Mouse (Mus musculus): ENCODE data around the gene Esd.
A peak's percentile ranks its signal among the peaks of the same experiment; 100 is the strongest.

Gene Esd

GRCm38 (mm10) chr14:74774046-74774619 lies 42.0 kb downstream of the Esd start:
- no peak for TF ChIP-seq GATA4 (IDR thresholded peaks at IDR 0.05; ENCODE audit: insufficient replicate concordance, low read length)

DNA sequence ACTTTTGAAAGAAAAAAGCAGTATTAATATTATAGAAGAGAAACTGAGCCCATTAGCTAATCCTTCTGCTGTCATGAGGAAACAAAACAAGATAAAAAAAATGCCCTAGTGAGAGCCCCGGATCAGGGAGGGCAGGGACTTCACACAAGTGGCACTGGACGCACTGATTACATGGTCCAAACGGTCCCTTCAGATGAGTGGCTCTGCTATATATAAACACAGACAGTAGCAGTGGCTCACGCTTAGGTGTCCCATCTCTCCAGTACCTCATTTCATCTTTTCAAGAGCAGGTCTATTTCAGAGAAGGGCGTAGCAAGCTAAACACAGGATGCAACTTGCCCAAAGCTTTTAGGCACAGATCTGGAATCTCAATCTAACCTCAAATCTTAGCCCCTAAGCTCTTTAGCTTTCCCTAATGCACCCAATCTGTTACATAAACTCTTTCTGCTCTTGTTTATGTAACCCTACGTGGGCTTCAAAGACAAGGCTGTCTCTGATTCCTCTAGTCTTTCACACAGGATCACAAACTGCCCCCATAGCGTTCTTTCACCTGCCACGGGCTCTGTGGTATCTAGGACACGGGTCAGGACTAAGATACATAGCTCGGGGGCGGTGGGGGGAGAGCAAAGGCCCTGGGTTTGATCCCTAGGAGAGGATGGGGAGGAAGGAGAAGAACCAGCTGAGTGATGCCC lies 52.3 kb downstream of the Esd start:
- TF ChIP-seq GATA4 (IDR thresholded peaks at IDR 0.05; ENCODE audit: insufficient replicate concordance, low read length): no peak

- no peak for TF ChIP-seq GATA4 (IDR thresholded peaks at IDR 0.05; ENCODE audit: insufficient replicate concordance, low read length)
Measured at GRCm38 (mm10) chr14:74787717-74788116, 55.6 kb downstream of the Esd start.

GRCm38 (mm10) chr14:74788766-74789165 lies 56.7 kb downstream of the Esd start:
- 0 out of 2 replicates have a peak, but pooled peaks have one; percentile 21 for TF ChIP-seq GATA4 (IDR thresholded peaks at IDR 0.05; ENCODE audit: insufficient replicate concordance, low read length)

DNA sequence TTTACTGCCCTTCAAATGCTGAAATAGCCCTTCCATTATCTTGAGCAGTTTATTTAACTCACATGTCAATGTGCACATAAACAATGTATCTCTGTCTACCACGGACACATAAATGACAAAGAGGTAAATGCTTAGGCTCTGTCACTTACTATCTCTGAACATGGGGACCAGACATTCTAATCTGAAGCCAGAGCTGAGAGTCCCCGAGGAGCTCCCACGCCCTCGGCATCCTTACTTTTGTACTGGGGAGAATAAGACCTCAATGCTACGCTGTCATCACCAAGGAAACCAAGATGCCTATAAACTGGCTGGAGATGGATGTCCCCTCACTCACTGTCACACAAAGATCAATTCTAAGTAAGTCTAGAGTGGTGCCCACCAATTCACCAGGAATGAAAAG lies 58.4 kb downstream of the Esd start:
- no peak for TF ChIP-seq GATA4 (IDR thresholded peaks at IDR 0.05; ENCODE audit: insufficient replicate concordance, low read length)

DNA sequence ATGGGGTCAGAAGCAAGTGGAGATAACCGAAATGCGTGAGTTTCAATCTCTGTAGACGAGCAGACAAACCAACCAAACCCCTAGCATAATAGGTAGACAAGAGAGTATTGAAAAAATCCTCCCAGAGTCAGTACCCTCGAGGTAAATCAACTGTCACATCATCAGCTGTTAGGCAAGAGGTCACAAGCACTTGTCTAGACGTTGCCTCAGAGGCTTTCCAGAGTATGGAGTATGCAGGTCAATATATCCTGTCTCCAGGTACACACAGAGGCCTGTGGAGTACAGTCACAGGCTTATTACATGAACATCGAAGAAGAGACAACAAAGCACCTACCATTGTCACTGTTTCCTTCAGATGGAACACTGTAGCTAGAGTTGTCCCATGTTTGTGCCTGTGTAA lies 60.7 kb downstream of the Esd start:
- TF ChIP-seq GATA4 (IDR thresholded peaks at IDR 0.05; ENCODE audit: insufficient replicate concordance, low read length): no peak

DNA sequence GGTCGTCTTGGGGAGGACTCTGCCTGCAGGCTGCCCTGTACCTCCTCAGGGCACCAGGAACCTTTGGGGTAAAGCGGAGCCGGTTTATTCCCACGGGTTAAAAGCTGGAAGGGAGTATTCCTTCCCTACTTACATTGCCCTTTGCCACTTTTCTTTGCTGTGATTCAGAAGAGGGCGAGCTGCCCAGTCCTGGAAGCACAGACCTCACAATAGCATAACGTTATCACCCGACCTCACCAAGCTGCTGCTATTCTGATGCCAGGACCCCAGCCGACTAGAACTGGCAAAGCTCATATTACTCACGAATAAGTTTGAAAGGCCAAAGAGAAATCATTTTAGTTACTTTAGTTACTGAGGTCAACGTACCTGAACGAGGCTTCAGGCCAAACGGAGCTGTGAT lies 62.8 kb downstream of the Esd start:
- no peak for TF ChIP-seq GATA4 (IDR thresholded peaks at IDR 0.05; ENCODE audit: insufficient replicate concordance, low read length)

GRCm38 (mm10) chr14:74797386-74798062 lies 65.4 kb downstream of the Esd start:
- TF ChIP-seq GATA4 (IDR thresholded peaks at IDR 0.05; ENCODE audit: insufficient replicate concordance, low read length): no peak

DNA sequence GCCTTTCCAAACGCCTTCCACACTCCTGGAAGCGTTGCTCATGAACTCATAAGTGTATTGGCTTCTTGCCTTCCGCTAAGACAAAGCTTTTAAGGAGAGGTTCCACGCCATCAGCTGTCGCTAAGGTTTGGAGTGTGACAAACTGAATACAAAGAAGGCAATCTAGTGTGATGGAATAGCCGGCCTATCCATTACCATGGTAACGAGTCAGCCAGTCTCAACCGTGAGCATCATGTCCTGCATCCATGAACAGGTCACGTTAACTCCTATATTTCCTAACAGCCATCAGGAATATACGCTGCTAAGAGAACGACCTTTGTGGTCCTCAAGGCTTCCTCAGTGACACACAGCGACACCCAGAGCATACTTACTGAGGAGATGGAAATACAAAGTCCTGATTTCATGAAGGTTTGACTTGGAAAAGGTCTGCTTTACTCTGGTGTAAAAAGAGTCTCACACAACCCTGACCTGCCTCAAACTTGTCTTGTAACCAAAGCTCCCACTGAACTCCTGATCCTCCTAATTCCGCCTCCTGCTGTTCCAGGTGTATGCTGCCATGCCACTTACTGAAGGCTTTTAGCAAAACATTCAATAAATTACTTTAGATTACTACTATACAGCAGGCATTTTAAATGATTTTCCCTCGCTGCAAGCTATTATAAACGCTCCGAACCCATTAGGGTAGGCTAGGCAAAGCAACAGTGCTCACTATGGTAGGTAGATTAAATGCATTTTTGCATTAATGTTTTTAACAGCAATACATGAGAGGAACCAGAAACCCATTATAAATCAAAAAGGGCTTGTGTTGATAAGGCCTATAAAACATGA lies 66.2 kb downstream of the Esd start:
- TF ChIP-seq GATA4 (IDR thresholded peaks at IDR 0.05; ENCODE audit: insufficient replicate concordance, low read length): no peak

All from liver, adult (tissue).